ENCODE assay signal across 20 mouse cellular contexts in genomic region chr7:75589304-75589973, GRCm38 (mm10).
A peak's percentile ranks its signal among the peaks of the same experiment; 100 is the strongest.
DNase-seq lines count a peak whose midpoint lies in the region; ATAC-seq lines count a peak whose summit lies in the region.
"Had no signal": no experiment of that assay in that cellular context is flagged by ENCODE, and none has a peak within 500 bp of the region (broad histone marks: within the 10 kb centered on the region; RNA-seq: fewer than 3 reads in every experiment).

No protein-coding gene starts in this region.

- 55% methylated on average over 8 of the region's 8 CpGs for WGBS in liver, embryonic 12.5 days (ENCODE audit: insufficient replicate concordance)

- peaks cover 5% of the 10 kb centered on the region for H3K36me3 ChIP-seq in liver, embryonic 12.5 days
- H3K36me3 ChIP-seq: stomach, embryonic 15.5 days had no signal

- no peaks in the 10 kb centered on the region for H3K27me3 ChIP-seq in liver, embryonic 12.5 days (replicated peaks)
- H3K27me3 ChIP-seq: kidney, embryonic 15.5 days; limb, embryonic 13.5 days; stomach, embryonic 15.5 days had no signal

- H3K4me2 ChIP-seq in liver, embryonic 12.5 days, result peak overlapping the region; percentile 23
- H3K4me2 ChIP-seq: heart, embryonic 11.5 days; kidney, embryonic 15.5 days; limb, embryonic 13.5 days; stomach, embryonic 15.5 days had no signal

- peak overlapping the region; percentile 79 for H3K27ac ChIP-seq in liver, embryonic 12.5 days
- H3K27ac ChIP-seq: embryonic facial prominence, embryonic 10.5 days; kidney, embryonic 15.5 days; limb, embryonic 13.5 days; midbrain, embryonic 10.5 days; stomach, embryonic 15.5 days had no signal

- peak; percentile 74 to 81 for DNase-seq in B cell, adult 2 months
- DNase-seq in c-Kit-positive CD71-positive TER-119-positive erythroid progenitor cells, embryonic 14.5 days (ENCODE audit: low spot score), result peak; percentile 48
- DNase-seq in left cerebral cortex, adult 11 months (ENCODE audit: low spot score), result no peak
- no peak for DNase-seq in urinary bladder, postnatal 14 days (ENCODE audit: low spot score)
- no peak for DNase-seq in urinary bladder, adult 18-20 months (ENCODE audit: low spot score in 2 of 2)
- DNase-seq: adrenal gland, postnatal 25 days; cerebellum, postnatal 14 days; gastrocnemius, postnatal 25 days; right cerebral cortex, postnatal 14 days; thymus, postnatal 36 days had no signal

- peak overlapping the region; percentile 22; the same call in 1 of the 2 replicates for H3K9ac ChIP-seq in liver, embryonic 12.5 days
- H3K9ac ChIP-seq: kidney, embryonic 15.5 days; limb, embryonic 13.5 days; stomach, embryonic 15.5 days had no signal

- H3K4me3 ChIP-seq in liver, embryonic 12.5 days, result no peak overlapping the region
- H3K4me3 ChIP-seq: embryonic facial prominence, embryonic 10.5 days; kidney, embryonic 15.5 days; limb, embryonic 13.5 days; midbrain, embryonic 10.5 days; myocyte; stomach, embryonic 15.5 days had no signal

- H3K4me1 ChIP-seq in liver, embryonic 12.5 days, result peaks cover 78% of the 10 kb centered on the region
- H3K4me1 ChIP-seq: midbrain, embryonic 10.5 days had no signal

- no peaks in the 10 kb centered on the region for H3K9me3 ChIP-seq in liver, embryonic 12.5 days (replicated peaks)
- H3K9me3 ChIP-seq: embryonic facial prominence, embryonic 10.5 days; kidney, embryonic 15.5 days; limb, embryonic 13.5 days; midbrain, embryonic 10.5 days; stomach, embryonic 15.5 days had no signal

- peak; percentile 61 for ATAC-seq in liver, embryonic 12.5 days
- ATAC-seq in megakaryocyte-erythroid progenitor cell, adult 5-6 weeks (replicated peaks; ENCODE audit: low FRiP score, low TSS enrichment, poor library complexity, severe bottlenecking), result peak; percentile 43
- ATAC-seq: lung, postnatal 0 days had no signal

Comparison
In these comparisons a context has a peak if more than half of its experiments do, and no peak if none do; other contexts are left out.
1. DNase-seq: peak in B cell, adult 2 months (2 of 2) and c-Kit-positive CD71-positive TER-119-positive erythroid progenitor cells, embryonic 14.5 days (single experiment); none in left cerebral cortex, adult 11 months (single experiment), urinary bladder, postnatal 14 days (single experiment) and urinary bladder, adult 18-20 months (0 of 2).